Mouse (Mus musculus) liver, adult 2 months (tissue): ENCODE measurements around the gene Gm572.

Experiments
- CTCF ChIP-seq: fragments of 200-500 bp; IDR thresholded peaks from 2 replicates; pipeline ENCODE4 v1.5.1; 2011; ENCODE audit warnings: low read depth, low read length, control low read depth
- POLR2A ChIP-seq: fragments of 200-500 bp; IDR thresholded peaks from 2 replicates; pipeline ENCODE4 v1.6.1; 2011; ENCODE audit warnings: low read length, control low read depth; ENCODE audit not compliant: insufficient read depth; ENCODE audit errors: extremely low read depth

DNA sequence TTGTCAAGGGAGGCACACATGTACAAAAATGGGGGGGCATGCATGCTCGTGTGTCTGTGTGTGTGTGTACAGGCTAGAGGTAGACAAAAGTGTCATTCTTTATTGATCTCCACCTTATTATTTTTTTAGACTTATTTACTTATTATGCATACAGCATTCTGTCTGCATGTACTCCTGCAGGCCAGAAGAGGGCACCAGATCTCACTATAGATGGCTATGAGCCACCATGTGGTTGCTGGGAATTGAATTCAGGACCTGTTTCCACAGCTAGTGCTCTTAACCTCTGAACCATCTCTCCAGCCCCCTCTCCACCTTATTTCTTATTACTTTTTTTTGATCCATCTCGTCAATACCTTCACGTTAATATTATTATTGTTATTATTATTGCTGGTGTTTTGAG is 6.2 kb downstream of the Gm572 start:
- TF ChIP-seq CTCF (no peak), POLR2A (no peak)
